Mouse (Mus musculus) Muller cell, postnatal 12 days (primary cell): ENCODE measurements around the gene S100a2.
A peak's percentile ranks its signal among the peaks of the same experiment; 100 is the strongest.

Experiments
- DNase-seq: peaks from one replicate; pipeline ENCODE4 v3.0.0-alpha.2; 2015; ENCODE audit errors: inconsistent ontology term

The S100a2 gene

GRCm38 (mm10) chr3:90596810-90597209, 6.8 kb downstream of the S100a2 start:
- DNase-seq: no peak

- DNase-seq: peak; percentile 77
Observed at GRCm38 (mm10) chr3:90597736-90598135, 7.7 kb downstream of the S100a2 start.

GRCm38 (mm10) chr3:90598212-90598611, 8.2 kb downstream of the S100a2 start:
- no peak for DNase-seq

GRCm38 (mm10) chr3:90599401-90599800, 9.4 kb downstream of the S100a2 start:
- DNase-seq: no peak

GRCm38 (mm10) chr3:90600036-90600435, 10.0 kb downstream of the S100a2 start:
- no peak for DNase-seq

- DNase-seq: peak; percentile 89
Observed at GRCm38 (mm10) chr3:90600458-90601195, 10.6 kb downstream of the S100a2 start.

GRCm38 (mm10) chr3:90601486-90602110, 11.6 kb downstream of the S100a2 start, which contains the start of gene Gm42674:
TSS of gene Gm42674 (plus strand) at chr3:90601904.
- DNase-seq: peak; percentile 86

- peak; percentile 70 for DNase-seq
Observed at GRCm38 (mm10) chr3:90603623-90604022, 13.6 kb downstream of the S100a2 start, which contains the start of gene S100a4. TSS of gene S100a4 (plus strand) at chr3:90603771.

GRCm38 (mm10) chr3:90604416-90604815, 14.4 kb downstream of the S100a2 start:
- peak; percentile 98 for DNase-seq

- no peak for DNase-seq
Observed at GRCm38 (mm10) chr3:90605049-90605448, 15.0 kb downstream of the S100a2 start.

- DNase-seq: no peak
Observed at GRCm38 (mm10) chr3:90605736-90606135, 15.7 kb downstream of the S100a2 start.

GRCm38 (mm10) chr3:90606185-90606584, 16.1 kb downstream of the S100a2 start:
- no peak for DNase-seq

GRCm38 (mm10) chr3:90607361-90607760, 17.3 kb downstream of the S100a2 start:
- DNase-seq: no peak

GRCm38 (mm10) chr3:90608223-90608622, 18.2 kb downstream of the S100a2 start, which contains the start of gene S100a5:
TSS of gene S100a5 (plus strand) at chr3:90608523.
- DNase-seq: no peak

GRCm38 (mm10) chr3:90609102-90609501, 19.1 kb downstream of the S100a2 start:
- no peak for DNase-seq

- DNase-seq: no peak
Observed at GRCm38 (mm10) chr3:90611494-90611893, 21.4 kb downstream of the S100a2 start.

- DNase-seq: peak; percentile 87
Observed at GRCm38 (mm10) chr3:90612061-90612460, 22.0 kb downstream of the S100a2 start.

- DNase-seq: peak; percentile 92
Observed at GRCm38 (mm10) chr3:90612728-90613291, 22.8 kb downstream of the S100a2 start, which contains the start of gene S100a6. TSS of gene S100a6 (plus strand) at chr3:90612882.

GRCm38 (mm10) chr3:90613461-90614147, 23.6 kb downstream of the S100a2 start:
- no peak for DNase-seq

GRCm38 (mm10) chr3:90614148-90614530, 24.1 kb downstream of the S100a2 start:
- no peak for DNase-seq

- DNase-seq: no peak
Observed at GRCm38 (mm10) chr3:90614611-90615251, 24.7 kb downstream of the S100a2 start.
